Mouse (Mus musculus) bone marrow, adult 2 months (tissue): Measurements from ENCODE around the gene Gsdme. TPM values are rescaled to one million over a fixed set of nuclear protein-coding genes. Genes with fewer than 3 reads are reported as not detected.
A peak's percentile ranks its signal among the peaks of the same experiment; 100 is the strongest.

Experiments used
- H3K27ac ChIP-seq: fragments of 200-500 bp; 2 replicates; pipeline ENCODE4 v1.5.1; 2012; ENCODE audit warnings: low read depth, mild to moderate bottlenecking, control low read depth, inconsistent platforms, low read length; ENCODE audit not compliant: control insufficient read depth, poor library complexity, insufficient read depth
- H3K4me1 ChIP-seq: fragments of 200-500 bp; 2 replicates; pipeline ENCODE4 v1.6.1; 2011; ENCODE audit warnings: low read length; ENCODE audit not compliant: control insufficient read depth, insufficient read depth
- H3K4me3 ChIP-seq: fragments of 200-500 bp; replicated peaks from 2 replicates; pipeline ENCODE3; 2011; ENCODE audit warnings: mild to moderate bottlenecking, low read depth, low read length, control low read depth; ENCODE audit not compliant: control insufficient read depth
- CTCF ChIP-seq: fragments of 200-500 bp; IDR thresholded peaks from 2 replicates; pipeline ENCODE4 v1.5.1; 2011; ENCODE audit warnings: low read length, control low read depth; ENCODE audit not compliant: control insufficient read depth, insufficient read depth
- POLR2A ChIP-seq: fragments of 200-500 bp; IDR thresholded peaks from 2 replicates; pipeline ENCODE4 v1.6.1; 2011; ENCODE audit warnings: low read depth, mild to moderate bottlenecking, control low read depth, low read length, borderline replicate concordance; ENCODE audit not compliant: control insufficient read depth
- WGBS: fragments of 180-500 bp; shearing (Covaris S2); methylation state at CpG from one replicate; pipeline ENCODE4 v1.1.7; 2018; 5-methylcytosine and 5-hydroxymethylcytosine counted together
- polyA plus RNA-seq: library from polyadenylated mRNA; stranded (reverse); fragments of >200 nt; gene quantifications from 2 replicates; pipeline ENCODE4 v1.2.4, GENCODE M21; 2011; ENCODE audit warnings: low replicate concordance; ENCODE audit not compliant: missing spikeins, insufficient read depth, insufficient read length

The Gsdme gene
- polyA plus RNA-seq, 1 experiment = 16.1 TPM

DNA sequence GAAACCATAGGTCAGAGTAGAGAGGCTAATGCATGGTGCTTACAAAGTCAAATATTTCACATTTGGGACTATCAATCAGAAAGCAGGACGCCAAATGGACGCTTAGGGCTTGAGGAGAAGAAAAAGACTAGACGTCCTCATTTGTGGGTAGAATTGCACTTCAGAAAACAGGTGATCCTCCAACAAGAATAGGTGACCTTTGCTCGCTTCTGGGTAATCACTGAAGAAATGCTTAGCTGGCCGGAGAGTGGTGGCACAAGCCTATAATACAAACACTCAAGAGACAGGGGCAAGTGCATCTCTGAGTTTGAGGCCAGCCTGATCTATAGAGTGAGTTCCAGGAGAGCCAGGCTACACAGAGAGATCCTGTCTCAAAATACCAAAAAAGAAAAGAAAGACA is 69.8 kb downstream of the Gsdme start:
- H3K4me3 ChIP-seq = no peak overlapping the region
- no peak overlapping the region for H3K27ac ChIP-seq
- 88% methylated on average over 5 of the region's 5 CpGs for WGBS
- TF ChIP-seq CTCF = no peak
- no peak for TF ChIP-seq POLR2A
- no peaks in the 10 kb centered on the region; the same call in 1 of the 2 replicates for H3K4me1 ChIP-seq

DNA sequence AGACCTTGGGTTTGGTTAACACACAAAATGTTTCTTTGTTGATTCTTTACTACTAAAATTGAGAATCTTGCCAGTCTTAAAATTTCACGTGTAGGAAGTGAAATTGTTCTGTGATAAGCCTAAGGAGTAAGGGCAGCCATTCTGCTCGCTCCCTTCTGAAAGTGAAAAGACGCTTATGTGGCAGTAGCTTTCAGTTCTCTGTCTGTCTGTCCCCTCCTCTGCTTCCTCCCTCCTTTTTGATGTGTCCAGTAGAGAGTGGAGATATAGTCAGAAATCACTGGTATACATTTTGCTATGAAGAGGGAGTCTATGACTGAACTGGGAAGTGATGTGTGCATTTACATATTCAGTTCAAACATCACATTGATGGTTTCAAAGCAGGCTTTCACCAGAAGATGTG is 70.8 kb downstream of the Gsdme start:
- Histone ChIP-seq H3K4me1 (no peaks in the 10 kb centered on the region; the same call in 1 of the 2 replicates), H3K4me3 (no peak overlapping the region), H3K27ac (no peak overlapping the region)
- WGBS = 59% methylated on average over 3 of the region's 3 CpGs
- TF ChIP-seq POLR2A (no peak), CTCF (no peak)

DNA sequence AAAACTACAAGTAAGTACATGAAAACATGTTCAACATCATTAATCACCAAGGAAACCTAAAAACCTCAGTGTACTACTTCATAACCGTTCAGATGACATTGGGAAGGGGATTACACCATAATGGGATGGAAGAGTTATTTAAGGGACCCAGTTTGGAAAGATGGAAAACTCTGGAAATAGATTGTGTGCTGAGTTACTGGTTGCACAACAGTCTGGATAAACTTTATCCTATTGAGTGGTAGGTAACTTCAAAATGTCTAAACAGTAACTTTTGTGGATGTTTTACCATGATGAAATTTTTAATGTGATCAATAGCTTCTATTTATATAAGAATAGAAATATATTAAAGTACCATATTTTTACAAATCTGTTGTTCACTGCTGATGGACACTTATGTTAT is 71.5 kb downstream of the Gsdme start:
- WGBS = 71% methylated on average over 1 of the region's 1 CpGs
- TF ChIP-seq CTCF (no peak), POLR2A (no peak)
- Histone ChIP-seq H3K27ac (no peak overlapping the region), H3K4me1 (no peaks in the 10 kb centered on the region; the same call in 1 of the 2 replicates), H3K4me3 (no peak overlapping the region)

DNA sequence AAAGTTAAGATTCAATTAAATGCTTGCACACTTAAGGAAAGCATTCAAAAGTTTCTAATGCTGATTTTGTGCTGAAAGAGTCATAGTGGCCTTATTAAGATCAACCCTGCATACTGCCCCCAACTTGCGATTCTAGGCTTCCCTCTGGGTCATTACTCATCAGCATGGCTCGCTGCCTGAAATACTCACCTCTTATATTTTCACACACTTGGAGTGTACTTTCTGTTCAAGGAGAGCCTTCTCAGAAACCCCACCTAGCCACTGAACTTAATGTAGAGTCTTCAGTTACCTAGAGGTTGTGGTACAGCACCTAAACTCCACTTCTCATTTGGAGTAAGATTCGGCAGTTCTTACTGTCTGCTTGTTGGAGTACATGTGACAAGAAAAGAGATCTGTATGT is 72.1 kb downstream of the Gsdme start:
- TF ChIP-seq CTCF (no peak), POLR2A (no peak)
- H3K27ac ChIP-seq = no peak overlapping the region
- H3K4me1 ChIP-seq = no peaks in the 10 kb centered on the region; the same call in 1 of the 2 replicates
- 82% methylated on average over 3 of the region's 3 CpGs for whole genome bisulfite sequencing
- H3K4me3 ChIP-seq = no peak overlapping the region

DNA sequence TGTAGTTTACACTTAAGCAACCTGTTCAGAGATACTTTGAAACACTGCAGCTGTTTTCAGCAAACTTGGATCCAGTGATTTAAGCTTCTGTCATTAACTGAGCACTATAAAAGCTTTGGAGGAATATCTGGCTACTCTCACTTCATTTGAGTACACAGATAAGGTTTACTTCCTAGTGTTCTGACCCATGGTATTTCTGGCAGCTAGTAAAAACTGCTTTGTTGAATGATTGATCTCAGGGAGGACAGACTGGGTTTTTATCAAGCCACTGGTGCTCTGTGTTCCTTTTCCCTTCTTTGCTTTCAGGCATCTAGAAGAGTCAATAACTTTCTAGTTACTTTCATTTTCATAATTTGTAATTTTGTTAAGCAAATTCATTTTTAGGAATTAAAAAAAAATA is 74.3 kb downstream of the Gsdme start:
- Histone ChIP-seq H3K4me1 (no peaks in the 10 kb centered on the region; the same call in 1 of the 2 replicates), H3K27ac (no peak overlapping the region), H3K4me3 (no peak overlapping the region)
- TF ChIP-seq POLR2A = no peak

DNA sequence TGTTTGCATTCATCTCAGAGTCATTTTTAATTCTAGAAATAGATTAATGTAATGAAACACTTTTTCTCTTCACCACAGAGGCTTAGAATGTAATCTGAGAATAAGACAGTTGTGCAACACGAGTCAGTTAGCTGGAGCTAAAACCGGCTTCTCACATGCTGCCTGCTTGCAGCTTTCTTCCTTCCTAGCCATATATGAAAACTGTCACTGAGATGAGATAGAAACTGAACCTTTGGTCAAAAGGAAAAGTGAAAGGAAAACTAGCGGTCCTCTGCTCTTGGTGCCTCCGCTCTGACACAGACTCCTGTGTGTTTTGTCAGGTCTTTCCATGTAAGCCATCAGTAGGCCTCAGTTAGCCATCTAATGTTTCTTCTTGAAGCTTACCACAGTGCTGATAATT is 75.7 kb downstream of the Gsdme start:
- no peaks in the 10 kb centered on the region; the same call in 1 of the 2 replicates for H3K4me1 ChIP-seq
- 16% methylated on average over 4 of the region's 4 CpGs for WGBS

DNA sequence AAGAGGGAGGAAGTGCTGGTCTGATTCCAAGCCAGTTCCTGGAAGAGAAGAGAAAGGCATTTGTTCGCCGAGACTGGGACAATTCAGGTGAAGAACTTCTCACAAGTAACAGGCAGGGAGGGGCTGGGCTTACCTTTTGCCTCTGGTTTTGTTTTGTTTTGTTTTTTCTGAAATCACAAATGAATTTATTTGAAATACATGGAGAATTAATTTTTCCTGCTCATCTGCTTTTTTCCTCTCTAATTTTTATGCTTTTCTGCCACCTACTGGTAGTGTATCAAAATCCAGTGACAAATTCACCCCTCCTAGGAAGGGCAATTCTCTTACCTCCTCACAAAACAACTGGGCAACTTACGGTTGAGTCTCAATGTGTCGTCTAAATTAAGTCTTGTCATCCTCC is 83.5 kb downstream of the Gsdme start:
- TF ChIP-seq POLR2A (no peak), CTCF (no peak)
- Histone ChIP-seq H3K4me3 (no peak overlapping the region), H3K27ac (no peak overlapping the region), H3K4me1 (no peaks in the 10 kb centered on the region)
- WGBS = 62% methylated on average over 4 of the region's 4 CpGs

More for the DNA sequence above, 75.7 kb downstream of the Gsdme start:
- Histone ChIP-seq H3K4me3 (peak overlapping the region; percentile 55), H3K27ac (peak overlapping the region; percentile 14; the same call in 1 of the 2 replicates)
- TF ChIP-seq CTCF = no peak
- TF ChIP-seq POLR2A = no peak

DNA sequence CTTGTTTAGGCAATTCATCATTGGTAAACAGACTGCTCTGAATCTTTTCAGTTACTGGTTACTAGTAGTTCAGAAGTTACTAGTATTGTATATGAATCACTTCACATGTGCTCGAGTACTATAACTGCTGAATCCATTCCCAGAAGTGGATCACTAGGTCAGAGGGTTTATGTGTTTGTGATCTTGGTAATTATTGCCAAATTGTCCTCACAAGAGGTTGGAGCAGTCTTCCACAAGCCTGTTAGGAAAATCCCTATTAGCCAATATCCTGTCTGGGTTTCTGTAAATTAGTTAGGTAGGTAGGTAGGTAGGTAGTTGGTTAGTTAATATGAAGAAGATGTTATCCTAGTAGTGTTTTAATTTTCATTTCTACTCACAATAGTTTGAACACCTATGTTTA is 87.9 kb downstream of the Gsdme start:
- Histone ChIP-seq H3K4me3 (no peak overlapping the region), H3K27ac (no peak overlapping the region), H3K4me1 (no peaks in the 10 kb centered on the region)
- 73% methylated on average over 1 of the region's 1 CpGs for WGBS
- TF ChIP-seq CTCF = no peak
- no peak for TF ChIP-seq POLR2A

DNA sequence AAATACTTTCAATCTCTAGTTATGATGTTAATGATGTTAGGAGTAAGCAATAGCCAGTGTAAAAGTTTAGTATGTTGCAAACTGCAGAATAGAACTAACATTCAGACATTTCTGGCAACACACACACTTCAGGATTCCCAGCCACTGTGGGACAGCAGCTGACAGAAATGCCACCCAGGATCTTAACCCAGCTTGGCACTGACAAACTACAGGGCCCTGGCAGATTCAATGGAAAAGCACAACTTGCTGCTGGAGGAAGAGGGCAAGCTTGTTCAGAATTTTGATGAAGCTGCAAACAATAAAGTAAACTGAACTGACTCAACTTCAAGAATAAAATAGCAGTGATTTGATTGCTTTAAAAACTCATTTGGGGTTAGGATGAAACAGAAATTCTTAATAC is 93.9 kb downstream of the Gsdme start:
- no peak overlapping the region for H3K27ac ChIP-seq
- no peak overlapping the region for H3K4me3 ChIP-seq
- H3K4me1 ChIP-seq = no peaks in the 10 kb centered on the region; the same call in 1 of the 2 replicates
- TF ChIP-seq CTCF (no peak), POLR2A (no peak)
